Mouse (Mus musculus) cortical plate, adult 2 months (tissue): ENCODE measurements around the gene Sulf2. TPM values are rescaled to one million over a fixed set of nuclear protein-coding genes. Genes with fewer than 3 reads are reported as not detected.

ENCODE experiments used
- H3K27ac ChIP-seq: fragments of 200-500 bp; 2 replicates; pipeline ENCODE4 v1.5.1; 2012; ENCODE audit warnings: low read length, control low read depth, inconsistent platforms; ENCODE audit not compliant: insufficient read depth
- H3K4me1 ChIP-seq: fragments of 200-500 bp; 2 replicates; pipeline ENCODE4 v1.6.1; 2011; ENCODE audit warnings: low read length; ENCODE audit not compliant: control insufficient read depth, insufficient read depth
- H3K4me3 ChIP-seq: fragments of 200-500 bp; 2 replicates; pipeline ENCODE4 v1.5.1; 2011; ENCODE audit warnings: mild to moderate bottlenecking, low read length, control low read depth; ENCODE audit not compliant: insufficient read depth
- CTCF ChIP-seq: fragments of 200-500 bp; IDR thresholded peaks from 2 replicates; pipeline ENCODE4 v1.5.1; 2011; ENCODE audit warnings: mild to moderate bottlenecking, control low read depth, low read length; ENCODE audit not compliant: insufficient read depth; ENCODE audit errors: extremely low read depth
- POLR2A ChIP-seq: fragments of 200-500 bp; IDR thresholded peaks from 2 replicates; pipeline ENCODE4 v1.6.1; 2011; ENCODE audit warnings: mild to moderate bottlenecking, low read length, control low read depth; ENCODE audit not compliant: insufficient read depth; ENCODE audit errors: extremely low read depth
- polyA plus RNA-seq: library from polyadenylated mRNA; depleted of rRNA; stranded (reverse); fragments of >200 nt; gene quantifications from 2 replicates; pipeline ENCODE4 v1.2.3, GENCODE M21; 2012

The Sulf2 gene
- polyA plus RNA-seq, 1 experiment = 69.5 TPM

- Histone ChIP-seq H3K4me1 (peaks cover 4% of the 10 kb centered on the region), H3K4me3 (no peak overlapping the region), H3K27ac (peak overlapping the region; percentile 15; the same call in 1 of the 2 replicates)
- TF ChIP-seq CTCF (no peak), POLR2A (no peak)
These were observed 104.0 kb downstream of the Sulf2 start for GRCm38 (mm10) chr2:166051421-166051820.

GRCm38 (mm10) chr2:166048852-166049251 lies 106.6 kb downstream of the Sulf2 start:
- Histone ChIP-seq H3K4me3 (no peak overlapping the region), H3K4me1 (peaks cover 14% of the 10 kb centered on the region), H3K27ac (no peak overlapping the region)
- TF ChIP-seq POLR2A (no peak), CTCF (no peak)

- TF ChIP-seq CTCF (no peak), POLR2A (no peak)
- Histone ChIP-seq H3K27ac (no peak overlapping the region), H3K4me1 (peaks cover 14% of the 10 kb centered on the region), H3K4me3 (no peak overlapping the region)
These were observed 107.5 kb downstream of the Sulf2 start for GRCm38 (mm10) chr2:166047931-166048330.

GRCm38 (mm10) chr2:166045549-166046501 lies 109.6 kb downstream of the Sulf2 start:
- TF ChIP-seq POLR2A (no peak), CTCF (peak; percentile 71)
- H3K27ac ChIP-seq = no peak overlapping the region
- no peak overlapping the region for H3K4me3 ChIP-seq
- H3K4me1 ChIP-seq = peaks cover 10% of the 10 kb centered on the region

GRCm38 (mm10) chr2:166045006-166045405 lies 110.5 kb downstream of the Sulf2 start:
- H3K4me3 ChIP-seq = no peak overlapping the region
- peaks cover 10% of the 10 kb centered on the region for H3K4me1 ChIP-seq
- TF ChIP-seq CTCF (no peak), POLR2A (no peak)
- H3K27ac ChIP-seq = no peak overlapping the region

GRCm38 (mm10) chr2:166042542-166042941 lies 112.9 kb downstream of the Sulf2 start:
- Histone ChIP-seq H3K27ac (no peak overlapping the region), H3K4me1 (peaks cover 10% of the 10 kb centered on the region), H3K4me3 (no peak overlapping the region)
- TF ChIP-seq CTCF (no peak), POLR2A (no peak)

GRCm38 (mm10) chr2:166039681-166040080 lies 115.8 kb downstream of the Sulf2 start:
- Histone ChIP-seq H3K27ac (no peak overlapping the region), H3K4me3 (no peak overlapping the region), H3K4me1 (peaks cover 2% of the 10 kb centered on the region; the same call in 1 of the 2 replicates)
- TF ChIP-seq POLR2A = no peak
- TF ChIP-seq CTCF = no peak

- TF ChIP-seq POLR2A = no peak
- peak; percentile 56 for TF ChIP-seq CTCF
- peaks cover 2% of the 10 kb centered on the region; the same call in 1 of the 2 replicates for H3K4me1 ChIP-seq
- no peak overlapping the region for H3K27ac ChIP-seq
- no peak overlapping the region for H3K4me3 ChIP-seq
These were observed 119.7 kb downstream of the Sulf2 start for GRCm38 (mm10) chr2:166035725-166036124.

GRCm38 (mm10) chr2:166034967-166035490 lies 120.4 kb downstream of the Sulf2 start:
- H3K4me3 ChIP-seq = no peak overlapping the region
- TF ChIP-seq POLR2A (no peak), CTCF (no peak)
- peaks cover 5% of the 10 kb centered on the region for H3K4me1 ChIP-seq
- H3K27ac ChIP-seq = no peak overlapping the region; the same call in 1 of the 2 replicates
